Mouse (Mus musculus): ENCODE measurements around the gene Apbb2. TPM values are rescaled to one million over a fixed set of nuclear protein-coding genes. Genes with fewer than 3 reads are reported as not detected.
A peak's percentile ranks its signal among the peaks of the same experiment; 100 is the strongest.

Gene Apbb2
- polyA plus RNA-seq, 1 experiment, result 27.7 TPM

DNA sequence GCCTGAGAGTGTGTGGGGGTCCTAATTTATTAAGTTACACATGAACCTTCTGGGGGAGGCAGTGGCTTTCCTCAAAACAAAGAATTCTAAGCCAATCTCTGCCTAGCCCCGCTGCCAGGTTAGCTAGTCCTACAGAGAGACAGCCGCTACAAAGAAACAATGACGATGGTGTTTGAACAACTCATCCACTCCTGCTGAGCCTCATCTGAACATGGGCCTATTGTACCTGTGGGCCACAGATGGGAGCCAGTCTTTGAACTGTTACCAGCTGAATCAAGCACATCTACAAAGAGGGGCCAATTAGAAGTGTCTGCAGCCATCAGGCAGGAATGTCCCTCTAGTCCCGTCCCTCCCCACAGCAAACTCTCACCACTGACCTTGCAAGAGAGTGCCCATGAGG is 45.3 kb downstream of the Apbb2 start:
- TF ChIP-seq CTCF (conservative IDR thresholded peaks at IDR 0.05; ENCODE audit: insufficient read depth, insufficient read length, low read depth, low read length) (no peak), POLR2A (IDR thresholded peaks at IDR 0.05; ENCODE audit: low read depth, low read length) (no peak)
- Histone ChIP-seq H3K4me1 (ENCODE audit: control insufficient read depth, insufficient read depth, low read length) (peaks cover 44% of the 10 kb centered on the region), H3K27ac (ENCODE audit: insufficient read depth, low read depth, low read length) (peak overlapping the region; percentile 2; the same call in 1 of the 2 replicates), H3K27me3 (replicated peaks; ENCODE audit: control insufficient read depth, insufficient read depth, low read length) (no peaks in the 10 kb centered on the region), H3K4me3 (ENCODE audit: insufficient read depth, low read depth, low read length) (no peak overlapping the region), H3K36me3 (ENCODE audit: control insufficient read depth, insufficient read depth, low read length) (no peaks in the 10 kb centered on the region)
- WGBS, result 70% methylated on average over 4 of the region's 4 CpGs
- no peak for DNase-seq

DNA sequence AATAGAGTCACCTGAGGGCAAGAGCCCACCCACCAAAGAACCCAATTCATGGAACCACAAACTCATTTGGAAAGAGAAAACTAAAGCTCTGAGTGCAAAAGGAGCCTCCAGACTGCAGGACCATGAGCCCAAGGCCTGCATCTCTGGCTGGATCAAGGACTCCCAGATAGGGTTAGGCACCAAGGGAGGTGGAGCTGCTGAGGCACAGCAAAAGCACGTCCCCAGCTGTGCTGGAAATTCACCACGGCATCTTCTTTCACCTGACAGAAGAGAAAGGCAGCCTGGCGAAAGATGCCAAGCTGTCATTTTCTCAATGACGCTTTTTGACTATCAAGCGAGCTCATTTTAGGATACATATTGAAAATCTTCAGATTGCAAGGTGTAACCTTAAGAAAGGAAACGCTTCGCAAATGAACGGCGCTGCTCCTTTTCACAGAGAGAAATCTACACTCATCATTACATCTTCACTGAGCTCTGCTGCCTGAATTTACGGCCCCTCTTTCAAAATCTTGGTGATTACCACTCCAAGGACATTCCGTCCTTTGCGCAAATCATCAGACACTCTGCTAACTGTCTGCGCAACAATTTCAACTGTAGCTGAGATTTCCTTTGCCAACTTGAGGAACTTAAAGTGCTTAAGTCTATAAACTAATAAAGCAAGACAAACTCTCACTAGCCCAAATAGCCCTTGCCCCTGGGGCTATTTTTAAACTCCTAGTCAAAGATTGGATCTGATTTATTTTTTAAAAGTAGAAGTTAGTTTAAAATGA is 46.3 kb downstream of the Apbb2 start:
- no peak for TF ChIP-seq CTCF (conservative IDR thresholded peaks at IDR 0.05; ENCODE audit: insufficient read depth, insufficient read length, low read depth, low read length)
- no peak for TF ChIP-seq POLR2A (IDR thresholded peaks at IDR 0.05; ENCODE audit: low read depth, low read length)
- peak overlapping the region; percentile 33 for H3K27ac ChIP-seq (ENCODE audit: insufficient read depth, low read depth, low read length)
- peak; percentile 59 for DNase-seq
- H3K27me3 ChIP-seq (replicated peaks; ENCODE audit: control insufficient read depth, insufficient read depth, low read length), result no peaks in the 10 kb centered on the region
- WGBS, result 70% methylated on average over 13 of the region's 13 CpGs
- no peaks in the 10 kb centered on the region for H3K36me3 ChIP-seq (ENCODE audit: control insufficient read depth, insufficient read depth, low read length)
- no peak overlapping the region for H3K4me3 ChIP-seq (ENCODE audit: insufficient read depth, low read depth, low read length)
- peaks cover 41% of the 10 kb centered on the region for H3K4me1 ChIP-seq (ENCODE audit: control insufficient read depth, insufficient read depth, low read length)

DNA sequence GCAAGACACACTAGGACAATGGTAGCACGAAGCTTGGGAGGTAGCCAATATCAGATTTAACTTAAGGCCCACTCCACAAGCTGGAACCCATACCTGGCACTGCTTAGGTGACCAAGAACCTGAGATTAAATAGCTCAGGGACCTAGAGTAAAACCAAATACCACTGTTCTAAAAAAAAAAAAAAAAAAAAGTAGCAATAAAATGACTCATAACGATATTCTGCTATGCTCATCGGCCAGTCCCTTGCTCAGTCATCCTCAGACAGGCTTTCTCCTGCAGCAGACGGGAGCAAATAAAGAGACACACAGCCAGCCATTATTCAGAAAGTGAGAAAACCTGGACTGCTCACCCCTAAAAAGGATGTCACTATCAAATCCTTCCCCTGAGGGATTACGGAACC is 47.9 kb downstream of the Apbb2 start:
- no peak overlapping the region for H3K27ac ChIP-seq (ENCODE audit: insufficient read depth, low read depth, low read length)
- WGBS, result 74% methylated on average over 5 of the region's 5 CpGs

DNA sequence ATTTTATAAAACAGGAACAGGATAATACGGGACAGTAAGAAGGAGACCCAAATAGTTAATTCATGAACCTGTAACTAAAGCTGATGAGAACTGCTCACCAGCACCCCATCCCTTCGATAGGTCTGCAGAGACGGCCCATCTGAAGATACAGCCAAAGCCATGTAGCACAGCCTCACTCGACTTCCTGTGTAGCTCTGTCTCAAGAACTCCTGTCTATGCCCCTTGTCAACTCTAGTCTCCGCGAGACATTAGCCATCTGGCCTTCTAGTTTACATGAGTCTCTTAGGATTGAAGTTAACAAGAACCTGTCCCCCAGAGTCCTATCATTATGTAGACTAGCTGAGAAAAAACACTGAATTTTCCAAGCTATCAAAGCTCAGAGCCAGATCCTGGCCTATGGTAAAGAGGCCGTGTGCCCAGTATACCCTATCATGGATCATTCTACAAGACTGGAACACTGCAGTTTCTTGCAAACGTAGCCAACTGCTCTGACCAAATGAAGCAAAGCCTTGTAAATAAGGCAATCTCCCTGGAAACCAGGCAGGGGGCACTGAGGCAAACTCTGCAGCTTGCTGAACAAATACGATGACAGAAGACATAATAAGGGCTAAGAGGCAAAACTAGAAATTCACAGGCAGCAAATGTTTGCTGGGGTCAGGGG is 49.3 kb downstream of the Apbb2 start:
- 39% methylated on average over 9 of the region's 9 CpGs for WGBS
- no peak for DNase-seq
- TF ChIP-seq CTCF (conservative IDR thresholded peaks at IDR 0.05; ENCODE audit: insufficient read depth, insufficient read length, low read depth, low read length) (no peak), POLR2A (IDR thresholded peaks at IDR 0.05; ENCODE audit: low read depth, low read length) (no peak)
- Histone ChIP-seq H3K4me3 (ENCODE audit: insufficient read depth, low read depth, low read length) (no peak overlapping the region), H3K27ac (ENCODE audit: insufficient read depth, low read depth, low read length) (peak overlapping the region; percentile 24; the same call in 1 of the 2 replicates), H3K4me1 (ENCODE audit: control insufficient read depth, insufficient read depth, low read length) (peaks cover 29% of the 10 kb centered on the region), H3K36me3 (ENCODE audit: control insufficient read depth, insufficient read depth, low read length) (no peaks in the 10 kb centered on the region), H3K27me3 (replicated peaks; ENCODE audit: control insufficient read depth, insufficient read depth, low read length) (no peaks in the 10 kb centered on the region)

More for the DNA sequence above, 47.9 kb downstream of the Apbb2 start:
- Histone ChIP-seq H3K4me1 (ENCODE audit: control insufficient read depth, insufficient read depth, low read length) (peaks cover 29% of the 10 kb centered on the region), H3K4me3 (ENCODE audit: insufficient read depth, low read depth, low read length) (no peak overlapping the region), H3K27me3 (replicated peaks; ENCODE audit: control insufficient read depth, insufficient read depth, low read length) (no peaks in the 10 kb centered on the region), H3K36me3 (ENCODE audit: control insufficient read depth, insufficient read depth, low read length) (no peaks in the 10 kb centered on the region)
- DNase-seq, result no peak
- TF ChIP-seq POLR2A (IDR thresholded peaks at IDR 0.05; ENCODE audit: low read depth, low read length) (no peak), CTCF (conservative IDR thresholded peaks at IDR 0.05; ENCODE audit: insufficient read depth, insufficient read length, low read depth, low read length) (no peak)

DNA sequence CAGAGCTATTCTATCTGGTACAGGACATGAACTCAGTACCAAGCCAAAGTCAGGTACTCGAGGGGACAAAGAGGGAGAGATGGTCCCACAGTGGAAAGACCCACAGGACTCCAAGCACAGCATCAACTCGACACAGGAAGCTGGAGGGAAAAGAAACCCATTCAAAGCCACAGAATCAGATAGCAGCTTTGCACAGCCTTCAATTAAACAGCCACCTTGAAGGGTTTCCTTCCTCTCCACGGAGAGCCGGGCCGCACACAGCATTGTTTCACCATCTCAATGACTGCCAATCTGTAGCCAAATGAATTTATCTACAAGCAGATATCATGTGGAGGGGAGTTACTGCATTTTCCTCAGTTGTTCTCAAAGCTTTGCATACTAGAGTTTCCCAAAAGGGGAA is 50.6 kb downstream of the Apbb2 start:
- WGBS, result 56% methylated on average over 5 of the region's 5 CpGs
- Histone ChIP-seq H3K36me3 (ENCODE audit: control insufficient read depth, insufficient read depth, low read length) (no peaks in the 10 kb centered on the region), H3K27ac (ENCODE audit: insufficient read depth, low read depth, low read length) (no peak overlapping the region), H3K4me1 (ENCODE audit: control insufficient read depth, insufficient read depth, low read length) (peaks cover 21% of the 10 kb centered on the region), H3K27me3 (replicated peaks; ENCODE audit: control insufficient read depth, insufficient read depth, low read length) (no peaks in the 10 kb centered on the region), H3K4me3 (ENCODE audit: insufficient read depth, low read depth, low read length) (no peak overlapping the region)
- no peak for DNase-seq
- TF ChIP-seq CTCF (conservative IDR thresholded peaks at IDR 0.05; ENCODE audit: insufficient read depth, insufficient read length, low read depth, low read length) (no peak), POLR2A (IDR thresholded peaks at IDR 0.05; ENCODE audit: low read depth, low read length) (no peak)

DNA sequence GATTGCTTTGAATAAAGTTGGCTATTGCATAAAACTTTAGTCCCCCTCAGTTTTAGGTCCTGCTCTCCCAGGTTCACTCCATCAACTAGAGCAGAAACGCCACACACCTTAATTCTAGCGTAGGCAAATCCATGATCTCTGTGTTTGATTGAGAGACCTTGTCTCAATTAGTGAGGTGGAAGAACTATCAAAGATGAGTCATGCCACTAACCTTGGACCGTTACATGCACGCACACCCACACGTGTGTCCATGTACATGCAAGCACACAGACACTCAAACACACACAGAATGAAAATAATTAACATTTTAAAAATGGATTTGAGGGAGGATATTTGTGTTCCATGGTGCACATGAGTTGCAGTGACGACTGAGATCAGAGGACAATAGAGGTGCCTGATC is 51.2 kb downstream of the Apbb2 start:
- TF ChIP-seq CTCF (conservative IDR thresholded peaks at IDR 0.05; ENCODE audit: insufficient read depth, insufficient read length, low read depth, low read length) (no peak), POLR2A (IDR thresholded peaks at IDR 0.05; ENCODE audit: low read depth, low read length) (no peak)
- DNase-seq, result no peak
- Histone ChIP-seq H3K4me3 (ENCODE audit: insufficient read depth, low read depth, low read length) (no peak overlapping the region), H3K4me1 (ENCODE audit: control insufficient read depth, insufficient read depth, low read length) (peaks cover 19% of the 10 kb centered on the region), H3K27me3 (replicated peaks; ENCODE audit: control insufficient read depth, insufficient read depth, low read length) (no peaks in the 10 kb centered on the region), H3K27ac (ENCODE audit: insufficient read depth, low read depth, low read length) (no peak overlapping the region), H3K36me3 (ENCODE audit: control insufficient read depth, insufficient read depth, low read length) (no peaks in the 10 kb centered on the region)
- WGBS, result 92% methylated on average over 6 of the region's 6 CpGs

DNA sequence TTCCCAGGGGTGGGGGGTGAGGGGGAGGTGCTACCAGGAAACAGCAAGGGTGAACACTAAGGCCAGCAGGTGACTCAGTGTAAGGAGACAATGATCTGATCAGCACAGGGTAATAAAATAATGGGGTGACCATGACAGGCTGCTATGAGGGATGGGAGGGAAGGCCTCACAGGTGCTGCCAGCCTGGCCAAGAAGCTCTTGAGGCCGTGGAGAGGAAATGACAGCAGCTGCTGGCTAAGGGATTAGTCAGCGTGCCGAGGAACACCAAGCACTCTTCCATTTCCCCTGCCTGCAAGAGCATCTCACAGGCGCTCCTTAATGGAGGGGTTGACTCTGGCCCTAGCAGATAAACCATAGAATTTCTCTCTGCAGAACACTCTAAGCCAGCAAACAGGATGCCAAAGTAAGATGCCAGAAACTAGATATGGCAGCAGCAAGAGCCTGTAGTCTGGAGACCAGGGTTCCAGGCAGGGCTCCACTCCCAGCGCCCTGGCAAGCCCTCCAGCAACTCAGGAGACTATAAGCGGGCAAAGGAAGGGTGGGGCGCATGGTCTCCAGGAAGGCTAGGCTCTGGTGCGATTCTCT is 58.9 kb downstream of the Apbb2 start:
- H3K27ac ChIP-seq (ENCODE audit: insufficient read depth, low read depth, low read length), result peak overlapping the region; percentile 72
- peak; percentile 69 for DNase-seq

More for the DNA sequence above, 58.9 kb downstream of the Apbb2 start:
- H3K27me3 ChIP-seq (replicated peaks; ENCODE audit: control insufficient read depth, insufficient read depth, low read length), result no peaks in the 10 kb centered on the region
- peaks cover 23% of the 10 kb centered on the region for H3K4me1 ChIP-seq (ENCODE audit: control insufficient read depth, insufficient read depth, low read length)
- H3K36me3 ChIP-seq (ENCODE audit: control insufficient read depth, insufficient read depth, low read length), result no peaks in the 10 kb centered on the region
- WGBS, result 53% methylated on average over 8 of the region's 8 CpGs
- H3K4me3 ChIP-seq (ENCODE audit: insufficient read depth, low read depth, low read length), result no peak overlapping the region
- TF ChIP-seq POLR2A (IDR thresholded peaks at IDR 0.05; ENCODE audit: low read depth, low read length) (no peak), CTCF (conservative IDR thresholded peaks at IDR 0.05; ENCODE audit: insufficient read depth, insufficient read length, low read depth, low read length) (no peak)

Data from kidney, adult 2 months (tissue).